Mouse (Mus musculus) neural tube, embryonic 15.5 days (tissue): ENCODE measurements around the gene Zfp119b. TPM values are rescaled to one million over a fixed set of nuclear protein-coding genes. Genes with fewer than 3 reads are reported as not detected.
"Not testable (repeated sequence)": the region's sequence is repeated elsewhere in the genome, so short reads cannot be mapped to it uniquely, and the experiment has no call there.

ENCODE experiments used
- ATAC-seq: fragments of 200-750 bp; cut with Nextera tagmentation; 2 replicates; pipeline ENCODE4 v1.8.0; 2017; ENCODE audit warnings: mild to moderate bottlenecking, moderate TSS enrichment, moderate library complexity; ENCODE audit not compliant: low FRiP score
- H3K27ac ChIP-seq: fragments of 300-500 bp; sonication (generic); replicated peaks from 2 replicates; pipeline ENCODE4 v1.5.1; 2015; ENCODE audit warnings: mild to moderate bottlenecking, inconsistent platforms
- H3K27me3 ChIP-seq: fragments of 300-500 bp; sonication (generic); replicated peaks from 2 replicates; pipeline ENCODE4 v1.6.1; 2015; ENCODE audit warnings: inconsistent platforms
- H3K36me3 ChIP-seq: fragments of 300-500 bp; sonication (generic); 2 replicates; pipeline ENCODE4 v1.6.1; 2015; ENCODE audit warnings: inconsistent platforms
- H3K4me1 ChIP-seq: fragments of 300-500 bp; sonication (generic); 2 replicates; pipeline ENCODE4 v1.6.1; 2015; ENCODE audit warnings: inconsistent platforms
- H3K4me2 ChIP-seq: fragments of 300-500 bp; sonication (generic); 2 replicates; pipeline ENCODE4 v1.6.1; 2015; ENCODE audit warnings: inconsistent platforms, mild to moderate bottlenecking, moderate library complexity
- H3K4me3 ChIP-seq: fragments of 300-500 bp; sonication (generic); replicated peaks from 2 replicates; pipeline ENCODE4 v1.5.1; 2015; ENCODE audit warnings: mild to moderate bottlenecking, inconsistent platforms
- H3K9ac ChIP-seq: fragments of 300-500 bp; sonication (generic); replicated peaks from 2 replicates; pipeline ENCODE4 v1.6.1; 2015; ENCODE audit warnings: mild to moderate bottlenecking, inconsistent platforms
- H3K9me3 ChIP-seq: fragments of 300-500 bp; sonication (generic); replicated peaks from 2 replicates; pipeline ENCODE4 v1.6.1; 2016; ENCODE audit warnings: inconsistent platforms
- WGBS: fragments of 180-500 bp; shearing (Covaris S2); methylation state at CpG from one replicate; pipeline ENCODE4 v1.1.7; 2015; ENCODE audit warnings: mixed read lengths; 5-methylcytosine and 5-hydroxymethylcytosine counted together
- polyA plus RNA-seq: library from polyadenylated mRNA; unstranded; fragments of >200 nt; fragmentation: Nextera tagmentation; extraction: Ambion mirVana; gene quantifications from 2 replicates; pipeline ENCODE4 v1.2.1, GENCODE M21; 2015

Zfp119b gene
- polyA plus RNA-seq, 1 experiment from 2014 or later: 9.2 TPM

DNA sequence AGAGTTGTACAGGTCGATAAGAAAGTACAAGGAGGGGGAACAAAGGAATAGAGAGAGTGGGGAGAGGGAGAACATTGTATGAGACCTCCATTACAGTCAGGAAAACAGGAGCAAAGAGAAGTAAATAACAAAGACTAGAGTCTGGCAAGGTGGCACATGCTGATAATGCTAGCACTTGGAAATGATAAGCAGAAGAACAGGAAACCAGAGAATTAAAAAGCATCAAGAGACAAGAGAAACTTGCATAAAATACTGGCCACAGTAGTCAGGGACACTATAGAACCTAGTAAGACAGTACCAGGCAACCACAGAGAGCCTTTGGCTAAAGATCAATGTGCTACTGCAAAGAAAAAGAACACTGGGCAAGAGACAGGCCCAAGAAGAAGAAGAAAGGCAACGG lies 16.7 kb downstream of the Zfp119b start:
- Histone ChIP-seq H3K36me3 (no peaks in the 10 kb centered on the region), H3K9ac (peak overlapping the region; percentile 73), H3K4me1 (peaks cover 10% of the 10 kb centered on the region; the same call in 1 of the 2 replicates), H3K9me3 (no peaks in the 10 kb centered on the region), H3K4me2 (peak overlapping the region; percentile 77), H3K27me3 (no peaks in the 10 kb centered on the region), H3K4me3 (peak overlapping the region; percentile 57), H3K27ac (0 out of 2 replicates have a peak overlapping the region, but pooled peaks have one; percentile 63)
- 0 out of 2 replicates have a peak, but pooled peaks have one; percentile 2 for ATAC-seq
- WGBS: 71% methylated on average over 2 of the region's 2 CpGs

GRCm38 (mm10) chr17:55931553-55932502 lies 17.5 kb downstream of the Zfp119b start:
- Histone ChIP-seq H3K4me3 (peak overlapping the region; percentile 57), H3K27ac (peak overlapping the region; percentile 85), H3K4me2 (peak overlapping the region; percentile 77), H3K9ac (peak overlapping the region; percentile 73), H3K36me3 (no peaks in the 10 kb centered on the region), H3K27me3 (no peaks in the 10 kb centered on the region), H3K9me3 (no peaks in the 10 kb centered on the region), H3K4me1 (peaks cover 10% of the 10 kb centered on the region; the same call in 1 of the 2 replicates)
- 2% methylated on average over 33 of the region's 33 CpGs for WGBS
- peak; percentile 98 for ATAC-seq

- H3K4me1 ChIP-seq: no peaks in the 10 kb centered on the region
- H3K4me2 ChIP-seq: no peak overlapping the region
- no peak for ATAC-seq
- H3K27me3 ChIP-seq: no peaks in the 10 kb centered on the region
- no peaks in the 10 kb centered on the region for H3K36me3 ChIP-seq
- no peak overlapping the region for H3K9ac ChIP-seq
- no peak overlapping the region for H3K27ac ChIP-seq
- H3K4me3 ChIP-seq: no peak overlapping the region
- no peaks in the 10 kb centered on the region for H3K9me3 ChIP-seq
Observed at GRCm38 (mm10) chr17:55906669-55907068, 42.6 kb downstream of the Zfp119b start.

DNA sequence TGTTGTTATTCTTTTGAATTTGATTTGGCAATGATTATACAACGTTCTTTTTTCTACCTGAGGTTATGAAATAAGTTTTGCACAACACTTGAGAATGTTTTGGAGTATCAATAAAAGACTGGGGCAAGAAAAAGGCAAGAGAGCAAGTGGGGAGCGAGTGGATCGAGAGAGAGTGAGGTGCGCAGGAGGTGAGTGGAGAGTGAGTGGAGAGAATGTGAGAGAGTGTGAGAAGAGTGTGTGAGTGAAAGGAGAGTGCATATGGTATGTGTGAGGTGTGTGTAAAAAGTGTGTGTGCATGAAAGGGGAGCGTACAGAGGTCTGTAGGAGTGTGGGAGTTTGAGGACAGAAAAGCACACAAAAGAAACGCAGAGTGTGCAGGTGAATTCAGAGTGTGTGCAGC lies 45.2 kb downstream of the Zfp119b start:
- Histone ChIP-seq H3K4me3 (no peak overlapping the region), H3K27ac (no peak overlapping the region), H3K9ac (no peak overlapping the region), H3K36me3 (0 out of 2 replicates have a peak, but pooled peaks cover 3% of the 10 kb centered on the region), H3K9me3 (no peaks in the 10 kb centered on the region), H3K4me2 (no peak overlapping the region), H3K27me3 (no peaks in the 10 kb centered on the region), H3K4me1 (no peaks in the 10 kb centered on the region)
- WGBS: 74% methylated on average over 6 of the region's 6 CpGs
- ATAC-seq: no peak

- Histone ChIP-seq H3K4me3 (no peak overlapping the region), H3K9me3 (no peaks in the 10 kb centered on the region), H3K4me2 (no peak overlapping the region), H3K36me3 (0 out of 2 replicates have a peak, but pooled peaks cover 3% of the 10 kb centered on the region), H3K9ac (no peak overlapping the region), H3K27me3 (no peaks in the 10 kb centered on the region), H3K27ac (no peak overlapping the region), H3K4me1 (no peaks in the 10 kb centered on the region)
- 85% methylated on average over 1 of the region's 1 CpGs for WGBS
- ATAC-seq: no peak
Observed at GRCm38 (mm10) chr17:55903687-55904086, 45.6 kb downstream of the Zfp119b start.

GRCm38 (mm10) chr17:55903087-55903486 lies 46.2 kb downstream of the Zfp119b start:
- no peaks in the 10 kb centered on the region for H3K4me1 ChIP-seq
- H3K4me3 ChIP-seq: no peak overlapping the region
- H3K27ac ChIP-seq: no peak overlapping the region
- H3K36me3 ChIP-seq: peaks cover 9% of the 10 kb centered on the region
- WGBS: 61% methylated on average over 2 of the region's 2 CpGs
- no peak overlapping the region for H3K9ac ChIP-seq
- no peak overlapping the region for H3K4me2 ChIP-seq
- no peaks in the 10 kb centered on the region for H3K27me3 ChIP-seq
- no peak for ATAC-seq
- peaks cover 5% of the 10 kb centered on the region; the same call in 1 of the 2 replicates for H3K9me3 ChIP-seq

DNA sequence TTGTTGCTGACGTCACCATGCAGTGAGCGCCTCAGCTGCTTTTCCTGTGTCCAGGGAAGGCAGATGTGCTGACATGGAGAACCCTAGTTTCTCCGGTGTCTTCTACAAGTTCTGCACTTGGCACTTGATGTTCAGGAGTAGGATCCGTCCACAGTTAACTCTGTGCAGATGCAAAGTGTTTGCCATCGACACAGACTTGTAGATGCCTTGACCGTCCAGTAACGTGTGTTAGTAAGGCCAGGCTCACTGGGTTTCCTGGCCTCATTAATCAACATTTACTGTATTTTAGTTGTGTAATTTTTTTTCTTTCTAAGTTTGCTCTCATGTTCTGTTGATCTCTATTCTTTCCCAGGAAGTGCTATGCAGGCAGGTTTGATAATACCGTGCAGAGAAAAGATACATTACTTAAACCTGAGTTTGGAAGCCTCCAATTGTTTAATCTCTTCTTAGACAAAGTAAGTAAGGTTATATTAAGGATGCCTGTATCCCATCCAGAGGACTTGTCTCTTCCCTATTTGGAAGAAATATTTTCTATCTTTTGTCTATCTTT lies 56.8 kb downstream of the Zfp119b start:
- H3K27ac ChIP-seq: peak overlapping the region; percentile 75; the same call in 1 of the 2 replicates
- peak overlapping the region; percentile 59 for H3K4me2 ChIP-seq
- WGBS: 11% methylated on average over 6 of the region's 8 CpGs

More for the DNA sequence above, 56.8 kb downstream of the Zfp119b start:
- ATAC-seq, H3K36me3 ChIP-seq, H3K9me3 ChIP-seq, H3K4me1 ChIP-seq, H3K27me3 ChIP-seq: not testable (repeated sequence)
- Histone ChIP-seq H3K4me3 (peak overlapping the region; percentile 49), H3K9ac (peak overlapping the region; percentile 46)

Other genes with a start within 250 kb of the Zfp119b start
- 7.2 TPM in 2 replicates for gene Pot1b, start 236.9 kb downstream of the Zfp119b start, polyA plus RNA-seq
- gene Adgre4, start 199.5 kb downstream of the Zfp119b start, polyA plus RNA-seq: 0.18 and 0.29 TPM in 2 replicates
- gene Zfp119a, start 70.6 kb downstream of the Zfp119b start, polyA plus RNA-seq: 10.8 and 11.2 TPM in 2 replicates
- 14.7 and 14.8 TPM in 2 replicates for gene Zfp959, start 57.4 kb downstream of the Zfp119b start, polyA plus RNA-seq
- gene Ebi3, start 3.1 kb upstream of the Zfp119b start, polyA plus RNA-seq: 7.4 and 9.0 TPM in 2 replicates
- gene Yju2, start 9.6 kb upstream of the Zfp119b start, polyA plus RNA-seq: 19.5 and 23.5 TPM in 2 replicates
- 152 and 195 TPM in 2 replicates for gene Shd, start 21.0 kb upstream of the Zfp119b start, polyA plus RNA-seq
- 189 and 228 TPM in 2 replicates for gene Fsd1, start 37.0 kb upstream of the Zfp119b start, polyA plus RNA-seq
- gene Stap2, start 56.1 kb upstream of the Zfp119b start, polyA plus RNA-seq: 7.3 and 11.5 TPM in 2 replicates
- gene Mpnd, start 56.2 kb upstream of the Zfp119b start, polyA plus RNA-seq: 121 and 130 TPM in 2 replicates
- gene Sh3gl1, start 87.1 kb upstream of the Zfp119b start, polyA plus RNA-seq: 105 and 114 TPM in 2 replicates
- 4.0 and 10.1 TPM in 2 replicates for gene Chaf1a, start 90.9 kb upstream of the Zfp119b start, polyA plus RNA-seq
- gene Ubxn6, start 125.5 kb upstream of the Zfp119b start, polyA plus RNA-seq: 65.3 and 79.4 TPM in 2 replicates
- 124 and 134 TPM in 2 replicates for gene Hdgfl2, start 130.1 kb upstream of the Zfp119b start, polyA plus RNA-seq
- gene Plin4, start 160.3 kb upstream of the Zfp119b start, polyA plus RNA-seq: 0.09 and 0.10 TPM in 2 replicates
- 2.4 and 2.7 TPM in 2 replicates for gene Plin5, start 168.1 kb upstream of the Zfp119b start, polyA plus RNA-seq
- 0.22 and 0.63 TPM in 2 replicates for gene Lrg1, start 172.5 kb upstream of the Zfp119b start, polyA plus RNA-seq
- gene Sema6b, start 190.8 kb upstream of the Zfp119b start, polyA plus RNA-seq: 12.3 and 16.2 TPM in 2 replicates
- 10.5 and 10.6 TPM in 2 replicates for gene Tnfaip8l1, start 213.0 kb upstream of the Zfp119b start, polyA plus RNA-seq
- gene Mydgf, start 234.4 kb upstream of the Zfp119b start, polyA plus RNA-seq: 80.3 and 82.3 TPM in 2 replicates